Mouse (Mus musculus) midbrain, embryonic 10.5 days (tissue): ENCODE results near the gene Gm8247. TPM values are rescaled to one million over a fixed set of nuclear protein-coding genes. Genes with fewer than 3 reads are reported as not detected.
"Not testable (repeated sequence)": the region's sequence is repeated elsewhere in the genome, so short reads cannot be mapped to it uniquely, and the experiment has no call there.

ENCODE experiments used
- DNase-seq: peaks from one replicate; pipeline ENCODE4 v3.0.0-alpha.2; 2017; ENCODE audit warnings: low spot score
- H3K27ac ChIP-seq: fragments of 300-500 bp; sonication (generic); replicated peaks from 2 replicates; pipeline ENCODE4 v1.5.1; 2016; ENCODE audit warnings: mild to moderate bottlenecking
- H3K27me3 ChIP-seq: fragments of 300-500 bp; sonication (generic); 2 replicates; pipeline ENCODE4 v1.6.1; 2016; ENCODE audit warnings: low read depth, mild to moderate bottlenecking; ENCODE audit not compliant: poor library complexity, severe bottlenecking
- H3K36me3 ChIP-seq: fragments of 300-500 bp; sonication (generic); 2 replicates; pipeline ENCODE4 v1.6.1; 2016; ENCODE audit warnings: mild to moderate bottlenecking, moderate library complexity
- H3K4me1 ChIP-seq: fragments of 300-500 bp; sonication (generic); 2 replicates; pipeline ENCODE4 v1.6.1; 2016
- H3K4me3 ChIP-seq: fragments of 300-500 bp; sonication (generic); 2 replicates; pipeline ENCODE4 v1.5.1; 2016; ENCODE audit warnings: mild to moderate bottlenecking, moderate library complexity
- H3K9me3 ChIP-seq: fragments of 300-500 bp; sonication (generic); replicated peaks from 2 replicates; pipeline ENCODE4 v1.6.1; 2016; ENCODE audit warnings: mild to moderate bottlenecking
- WGBS: fragments of 180-500 bp; shearing (Covaris S2); methylation state at CpG from one replicate; pipeline ENCODE4 v1.1.7; 2016; 5-methylcytosine and 5-hydroxymethylcytosine counted together
- polyA plus RNA-seq: library from polyadenylated mRNA; unstranded; fragments of >200 nt; fragmentation: Nextera tagmentation; extraction: Ambion mirVana; gene quantifications from 2 replicates; pipeline ENCODE4 v1.2.1, GENCODE M21; 2016

The Gm8247 gene
- not detected in 2 replicates for polyA plus RNA-seq

GRCm38 (mm10) chr14:44582853-44583252, at the start of gene Gm8247:
TSS of gene Gm8247 (plus strand) at chr14:44583153.
- WGBS: 88% methylated on average over 4 of the region's 4 CpGs
- not testable (repeated sequence) for DNase-seq, H3K4me3 ChIP-seq, H3K4me1 ChIP-seq, H3K27me3 ChIP-seq, H3K36me3 ChIP-seq, H3K9me3 ChIP-seq, H3K27ac ChIP-seq

GRCm38 (mm10) chr14:44547961-44548360, 35.0 kb upstream of the Gm8247 start:
- 87% methylated on average over 5 of the region's 5 CpGs for WGBS

DNA sequence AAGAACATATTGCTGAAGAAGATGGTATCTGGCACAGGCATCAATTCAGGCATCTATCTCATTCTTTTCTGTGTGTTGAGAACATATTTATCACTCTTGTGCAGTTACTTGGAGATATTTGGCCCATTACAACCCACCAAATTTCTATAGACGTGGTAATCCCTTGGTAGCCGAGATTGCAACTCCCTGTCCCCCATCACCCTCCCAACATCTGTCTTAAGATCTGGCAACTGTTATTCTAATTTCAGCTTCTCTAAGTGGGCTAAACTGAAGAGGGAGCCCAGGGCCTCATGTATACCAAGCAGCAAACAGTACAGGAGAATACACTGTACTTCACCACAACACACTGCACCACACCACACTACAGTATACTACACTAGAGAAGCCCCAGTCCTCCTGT, 8.8 kb downstream of the Gm8247 start:
- not testable (repeated sequence) for H3K4me3 ChIP-seq, DNase-seq, H3K9me3 ChIP-seq, H3K27ac ChIP-seq, H3K4me1 ChIP-seq, H3K27me3 ChIP-seq, H3K36me3 ChIP-seq
- 81% methylated on average over 2 of the region's 2 CpGs for WGBS

More at GRCm38 (mm10) chr14:44547961-44548360, 35.0 kb upstream of the Gm8247 start:
- not testable (repeated sequence) for H3K9me3 ChIP-seq, H3K4me1 ChIP-seq, H3K27me3 ChIP-seq, H3K27ac ChIP-seq, H3K36me3 ChIP-seq, H3K4me3 ChIP-seq, DNase-seq

DNA sequence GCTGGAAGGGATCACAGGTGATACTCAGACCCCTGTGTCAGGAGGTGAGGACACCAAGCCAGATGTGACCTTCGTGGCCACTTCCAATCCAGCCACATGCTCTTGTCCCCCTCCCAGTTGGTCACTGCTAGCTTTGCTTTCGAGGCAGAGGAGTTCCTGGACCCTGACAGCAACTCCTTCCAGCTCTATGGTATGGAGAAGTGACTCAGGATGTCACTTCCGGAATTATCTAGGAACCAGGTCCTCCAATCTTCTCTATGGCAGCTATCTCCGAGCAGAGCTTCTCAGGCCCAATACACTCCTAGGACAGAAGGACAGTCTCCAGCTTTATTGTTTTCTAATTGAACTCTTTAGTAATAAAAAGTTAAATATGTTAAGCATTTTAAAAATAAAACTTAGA, 44.8 kb downstream of the Gm8247 start, which contains the start of gene Gm5624:
Gene Gm5624, minus strand, starts transcription at position 202 of the 400 bp plus-strand sequence.
- H3K4me1 ChIP-seq, H3K36me3 ChIP-seq, DNase-seq, H3K27me3 ChIP-seq, H3K4me3 ChIP-seq, H3K27ac ChIP-seq, H3K9me3 ChIP-seq: not testable (repeated sequence)
- 84% methylated on average over 4 of the region's 4 CpGs for WGBS

Other genes starting within 250 kb of the Gm8247 start
- not detected in 2 replicates for gene Gm5930, start 244.6 kb upstream of the Gm8247 start, polyA plus RNA-seq
- not detected in 2 replicates for gene Gm8229, start 217.8 kb upstream of the Gm8247 start, polyA plus RNA-seq
- not detected in 2 replicates for gene Gm3371, start 172.5 kb upstream of the Gm8247 start, polyA plus RNA-seq
- gene Gm8232, start 149.5 kb upstream of the Gm8247 start, polyA plus RNA-seq: not detected in 2 replicates
- gene BC061237, start 90.7 kb upstream of the Gm8247 start, polyA plus RNA-seq: not detected in 2 replicates
- not detected in 2 replicates for gene Gm17093, start 64.9 kb upstream of the Gm8247 start, polyA plus RNA-seq
- gene Gm5624, start 44.8 kb downstream of the Gm8247 start, polyA plus RNA-seq: not detected in 2 replicates
- gene Gm8257, start 123.3 kb downstream of the Gm8247 start, polyA plus RNA-seq: not detected in 2 replicates
- not detected in 2 replicates for gene Gm8267, start 167.2 kb downstream of the Gm8247 start, polyA plus RNA-seq